Mouse (Mus musculus) cerebellum, postnatal 25 days (tissue): ENCODE data around the gene A830031A19Rik.

Experiments
- DNase-seq, 2 experiments: peaks; one replicate each; pipeline ENCODE4 v3.0.0; 2021; ENCODE audit warnings: mixed read lengths in 2 of 2

The A830031A19Rik gene

DNA sequence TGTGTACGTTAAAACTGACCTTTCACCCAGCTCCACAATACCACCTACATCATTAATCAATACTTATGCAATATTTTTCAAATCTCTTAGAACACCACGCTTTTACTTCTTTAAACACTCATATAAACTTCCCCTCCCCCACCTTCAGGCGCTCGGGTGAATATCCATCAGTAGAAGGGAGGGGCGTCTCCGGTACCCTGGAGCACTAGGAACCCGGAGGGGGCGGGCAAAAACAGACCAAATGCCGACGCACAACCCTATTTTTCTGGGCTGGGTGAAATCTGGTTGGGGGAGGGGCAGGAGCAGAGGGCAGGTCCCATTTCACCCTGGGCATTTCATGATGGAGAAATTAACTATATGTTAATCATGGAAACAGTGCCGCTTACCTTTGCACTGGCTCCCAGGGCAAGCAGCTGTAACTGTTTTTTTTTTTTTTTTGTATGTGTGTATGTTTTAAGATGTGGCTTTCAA lies at the start of gene A830031A19Rik:
A830031A19Rik (minus strand) TSS at position 421 of the 471 bp plus-strand sequence.
- peak in 1 of 2 experiments; percentile 14 for DNase-seq

- DNase-seq = no peak
Observed at GRCm38 (mm10) chr11:24123991-24124390, 49.1 kb upstream of the A830031A19Rik start.

DNA sequence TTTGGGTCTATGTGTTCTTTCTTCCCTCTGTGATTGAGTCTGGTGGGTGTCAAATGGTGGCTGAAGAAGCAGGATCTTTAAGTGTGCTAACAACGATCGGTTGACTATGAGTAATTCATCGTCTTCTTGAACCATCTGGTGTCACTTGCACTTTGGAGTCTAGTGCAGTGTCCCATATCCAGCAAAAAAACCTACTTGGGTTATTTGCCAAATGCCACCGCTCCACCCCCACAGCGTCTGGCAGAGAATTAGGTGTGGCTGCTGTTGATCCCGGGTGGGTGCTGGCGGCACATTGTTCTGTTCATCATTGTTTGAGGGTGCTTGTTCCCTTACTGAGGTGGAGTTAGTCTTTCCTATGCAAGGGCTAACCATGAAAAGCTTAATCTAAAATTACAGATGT lies 48.0 kb upstream of the A830031A19Rik start:
- DNase-seq = no peak

DNA sequence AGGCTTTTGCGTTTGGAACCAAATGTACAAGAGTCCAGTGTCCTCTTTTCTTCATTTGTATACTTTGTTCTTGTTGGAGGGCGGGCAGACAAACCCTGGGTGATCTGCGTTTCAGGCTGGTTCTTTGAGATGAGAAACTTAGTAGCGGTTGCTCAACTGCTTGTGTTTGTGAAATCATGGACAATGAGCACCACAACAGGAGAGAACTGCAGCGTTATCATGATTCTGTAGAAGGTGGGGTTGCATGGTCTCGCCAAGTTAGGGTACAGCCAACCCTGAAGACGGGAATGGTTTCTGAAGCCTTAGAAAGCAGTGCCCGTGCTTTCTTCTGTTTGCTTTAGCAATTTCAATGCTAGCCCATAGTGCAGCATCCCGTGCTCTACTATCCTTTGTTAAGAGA lies 46.3 kb upstream of the A830031A19Rik start:
- no peak for DNase-seq

GRCm38 (mm10) chr11:24116582-24117318 lies 41.9 kb upstream of the A830031A19Rik start:
- DNase-seq = no peak

DNA sequence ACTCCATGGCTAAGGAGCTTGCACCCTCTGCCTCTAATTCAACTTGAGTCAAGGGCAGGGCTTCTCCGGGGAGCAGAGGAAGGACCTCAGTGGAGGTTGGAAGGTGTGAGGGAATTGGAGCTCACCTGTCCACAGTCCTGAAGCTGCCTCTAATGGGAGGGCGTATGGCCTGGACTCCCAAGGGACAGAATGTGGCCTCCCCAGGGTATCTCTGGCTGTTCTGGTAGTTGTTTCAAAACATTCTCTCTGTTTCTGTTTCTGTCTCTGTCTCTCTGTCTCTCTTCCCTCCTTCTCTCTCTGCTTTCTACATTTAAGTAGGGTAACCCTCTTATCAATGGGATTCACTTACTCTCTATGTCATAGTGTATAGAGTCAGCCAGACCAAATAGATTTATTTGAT lies 41.2 kb upstream of the A830031A19Rik start:
- no peak for DNase-seq

DNA sequence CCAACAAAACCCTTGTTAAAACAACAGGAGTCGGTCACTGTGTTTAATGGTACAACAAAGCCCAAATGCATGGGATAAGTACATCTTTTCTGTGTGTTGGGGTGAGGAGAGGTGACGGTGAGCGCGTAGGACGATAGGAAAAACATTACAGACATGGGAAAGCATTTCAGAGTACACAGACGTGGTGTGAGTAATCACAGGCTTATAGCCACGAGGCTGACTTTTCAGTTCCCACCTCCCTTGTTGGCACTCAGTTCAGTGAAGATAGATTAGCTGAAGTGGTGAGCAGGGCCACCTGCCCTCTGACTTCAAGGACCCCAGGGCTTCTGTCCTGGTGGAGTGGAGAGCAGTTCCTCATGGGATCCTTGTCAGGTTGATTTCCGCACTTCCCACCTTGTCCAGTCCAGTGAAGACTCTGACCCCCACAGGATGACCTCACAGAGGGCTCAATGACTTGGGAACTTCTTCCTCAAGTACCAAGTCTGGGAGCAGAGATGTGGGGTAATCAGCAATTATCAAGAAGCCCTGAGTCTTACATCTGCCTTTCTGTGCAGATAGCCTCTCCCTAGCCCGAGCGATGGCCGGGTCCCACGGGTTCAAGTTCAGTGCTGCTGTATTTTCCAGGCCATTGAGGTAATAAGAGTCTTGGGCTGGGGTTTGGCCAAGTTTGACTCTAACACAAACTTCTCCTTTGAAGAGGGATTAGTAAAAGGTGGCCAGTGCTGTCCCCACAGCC lies 40.3 kb upstream of the A830031A19Rik start:
- DNase-seq = no peak

DNA sequence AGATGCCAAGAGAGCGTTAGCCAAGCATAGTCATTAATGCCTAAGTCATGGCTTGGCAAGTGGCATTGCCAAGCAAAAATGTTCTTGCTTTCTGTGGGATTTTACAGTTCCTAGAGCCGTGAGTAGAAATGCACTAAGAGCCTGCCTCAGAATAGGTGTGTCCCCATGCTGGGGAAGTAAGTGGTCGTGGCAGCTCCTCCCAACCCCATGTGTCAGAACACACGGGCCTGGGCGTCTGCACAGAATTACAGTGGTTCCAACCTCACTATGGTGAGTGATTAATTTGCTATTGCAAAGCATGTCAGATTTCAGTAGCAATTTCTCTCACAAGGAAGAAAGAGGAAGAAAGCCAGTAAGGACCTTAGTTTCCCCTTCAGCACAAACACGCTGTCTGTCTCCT lies 36.9 kb upstream of the A830031A19Rik start:
- DNase-seq = no peak

GRCm38 (mm10) chr11:24110113-24110512 lies 35.3 kb upstream of the A830031A19Rik start:
- no peak for DNase-seq

DNA sequence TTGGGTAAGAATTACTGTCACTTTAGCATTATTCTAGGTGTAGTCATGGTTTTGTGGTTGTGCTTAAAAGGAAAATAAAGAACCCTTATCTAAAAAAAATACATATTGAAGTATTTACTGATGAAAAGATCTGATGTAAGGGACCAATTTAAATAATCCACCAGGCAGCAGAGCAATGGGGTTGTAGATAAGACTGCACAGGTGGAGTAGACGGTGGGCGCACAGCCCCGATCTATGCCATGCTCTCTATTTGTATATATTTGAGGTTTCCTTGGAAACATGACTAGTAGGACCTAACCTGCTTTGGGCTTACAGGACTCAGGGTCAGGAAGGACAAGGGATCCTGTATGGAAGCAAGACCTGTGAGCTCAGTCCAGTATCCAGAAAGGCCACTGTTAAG lies 34.5 kb upstream of the A830031A19Rik start:
- no peak for DNase-seq

GRCm38 (mm10) chr11:24108974-24109373 lies 34.1 kb upstream of the A830031A19Rik start:
- no peak for DNase-seq

DNA sequence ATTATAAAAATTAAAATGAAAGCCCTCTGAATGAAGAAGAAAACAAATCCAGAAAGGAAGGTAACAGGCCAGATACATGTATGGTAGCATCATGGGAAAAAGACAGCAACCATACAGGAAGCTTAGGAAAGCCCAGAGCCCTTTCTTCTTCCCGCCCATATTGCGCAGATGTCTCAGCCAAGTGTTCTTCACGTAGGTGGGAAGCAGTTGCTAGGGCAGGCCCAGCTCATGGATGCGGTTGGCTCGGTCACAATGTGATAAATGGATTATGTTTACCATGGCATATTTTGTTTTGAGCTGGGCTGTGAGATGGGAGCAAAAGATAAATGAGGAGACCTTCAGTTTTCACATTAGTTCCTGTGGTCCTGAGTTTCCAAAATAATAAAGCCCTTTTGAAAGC lies 32.6 kb upstream of the A830031A19Rik start:
- no peak for DNase-seq

- no peak for DNase-seq
Observed at GRCm38 (mm10) chr11:24103128-24103742, 28.4 kb upstream of the A830031A19Rik start.

DNA sequence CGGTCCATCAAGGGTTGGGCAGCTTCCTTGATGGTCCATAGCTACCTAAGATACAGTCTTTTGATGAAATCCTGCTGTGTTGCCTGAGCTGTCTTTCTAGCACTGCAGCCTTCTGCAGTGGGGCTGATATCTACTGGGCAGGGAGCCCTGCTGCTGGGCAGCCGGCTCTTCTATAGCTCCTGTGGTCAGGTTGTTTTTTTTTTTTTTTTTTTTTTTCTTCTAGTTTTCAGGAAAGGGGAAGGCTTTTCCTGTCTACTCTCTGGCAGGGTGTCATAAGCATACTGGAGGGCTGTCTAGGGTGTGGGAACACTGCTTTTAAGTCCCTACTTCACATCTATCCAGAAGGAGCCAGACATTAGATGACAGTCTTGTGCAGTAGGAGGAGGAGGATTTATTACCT lies 27.5 kb upstream of the A830031A19Rik start:
- DNase-seq = no peak

DNA sequence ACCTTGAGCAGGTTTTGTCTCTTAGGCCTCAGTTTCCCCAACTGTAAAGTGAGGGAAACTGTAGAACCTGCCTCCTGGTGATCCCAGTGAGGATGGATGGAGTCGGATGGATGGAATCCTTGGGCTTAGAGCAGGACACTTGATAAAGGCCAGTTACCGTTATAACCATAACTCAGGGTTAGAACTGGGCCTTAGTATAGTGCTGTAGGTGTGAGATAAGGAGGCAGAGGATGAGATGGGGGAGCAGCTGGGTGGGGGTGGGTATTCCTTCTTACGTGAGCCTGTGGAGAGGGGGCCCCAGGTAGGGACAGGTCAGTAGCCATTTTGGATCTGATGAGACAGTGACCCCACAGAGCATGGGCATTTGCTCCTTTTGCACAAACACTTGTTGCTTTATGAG lies 26.8 kb upstream of the A830031A19Rik start:
- DNase-seq = no peak

- DNase-seq = no peak
Observed at GRCm38 (mm10) chr11:24100449-24101070, 25.7 kb upstream of the A830031A19Rik start.

DNA sequence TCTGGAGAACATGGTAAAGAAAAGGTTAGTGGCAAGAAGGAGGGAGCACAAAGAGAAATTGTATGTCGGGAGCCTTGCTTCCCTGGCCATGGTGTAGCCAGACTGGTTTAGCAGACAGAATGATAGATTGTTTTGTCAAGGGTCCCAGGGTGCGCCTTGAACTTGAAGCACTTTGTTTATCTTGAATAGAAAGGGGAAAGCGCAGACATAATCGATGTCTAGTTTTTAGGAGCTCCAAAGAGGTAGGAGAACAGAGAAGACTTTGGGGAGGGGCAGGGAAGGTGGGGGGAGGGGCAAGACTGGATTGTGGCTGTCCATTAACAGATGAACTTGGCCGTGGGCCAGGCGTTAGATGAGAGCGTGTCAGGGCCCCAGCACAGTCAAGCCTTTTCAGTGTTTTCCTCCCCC lies 25.0 kb upstream of the A830031A19Rik start:
- DNase-seq = peak in 1 of 2 experiments; percentile 27

DNA sequence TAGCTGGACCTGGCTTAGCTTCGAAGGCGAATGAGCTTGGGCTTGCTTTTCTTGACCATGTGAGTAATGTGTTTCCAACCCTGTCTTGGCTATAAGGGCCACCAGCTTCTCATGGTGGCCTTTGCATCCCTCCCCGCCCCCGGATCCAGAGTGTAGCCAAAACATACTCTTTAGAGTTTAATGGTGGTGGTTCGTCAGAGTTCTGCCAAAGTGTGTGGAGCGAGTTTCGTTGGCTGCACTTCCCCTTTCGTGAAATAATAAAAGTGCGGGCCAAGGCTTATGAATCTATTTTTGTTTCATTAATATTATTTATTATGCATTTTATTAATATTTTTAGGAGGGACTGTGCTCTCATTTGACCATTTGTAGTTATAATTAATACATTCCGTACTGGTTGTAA lies 24.4 kb upstream of the A830031A19Rik start:
- no peak for DNase-seq

DNA sequence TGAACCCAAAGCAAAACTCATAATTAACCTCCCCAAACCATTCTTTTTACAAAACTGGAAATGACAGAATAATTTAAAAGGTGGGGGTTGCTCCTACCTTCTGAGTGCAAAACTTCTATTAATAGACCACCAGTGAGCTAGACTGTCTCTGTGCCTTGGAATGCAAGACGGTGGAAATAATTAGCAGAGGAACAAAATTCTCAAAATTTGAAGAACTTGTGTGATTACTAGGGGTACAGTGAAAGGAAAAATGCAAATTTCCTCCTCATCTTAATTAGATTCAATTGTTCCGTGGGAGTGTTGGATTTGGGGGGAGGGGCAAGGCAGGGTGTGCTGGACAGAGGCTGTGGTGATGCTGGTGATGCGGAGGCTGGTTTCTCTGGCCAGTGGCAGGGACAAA lies 23.8 kb upstream of the A830031A19Rik start:
- DNase-seq = no peak

GRCm38 (mm10) chr11:24098069-24098468 lies 23.2 kb upstream of the A830031A19Rik start:
- no peak for DNase-seq

DNA sequence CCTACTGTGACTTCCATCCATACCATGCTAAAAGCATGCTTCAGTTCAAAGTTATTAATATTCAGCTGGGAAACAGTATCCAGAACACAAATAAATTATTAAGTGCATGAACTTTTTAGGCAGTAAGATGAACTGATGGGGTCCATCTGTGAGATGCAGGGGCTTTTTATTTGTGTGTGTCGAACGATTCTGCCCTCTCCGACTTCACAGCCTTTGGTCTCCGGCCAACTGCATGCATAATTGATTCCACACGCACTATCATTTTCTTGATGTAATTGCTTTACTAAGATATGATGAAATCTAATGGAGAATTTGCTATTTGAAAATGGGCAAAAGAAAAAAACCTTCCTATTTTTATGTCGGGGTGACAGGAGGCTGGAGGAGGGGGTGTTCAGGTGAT lies 22.2 kb upstream of the A830031A19Rik start:
- no peak for DNase-seq

DNA sequence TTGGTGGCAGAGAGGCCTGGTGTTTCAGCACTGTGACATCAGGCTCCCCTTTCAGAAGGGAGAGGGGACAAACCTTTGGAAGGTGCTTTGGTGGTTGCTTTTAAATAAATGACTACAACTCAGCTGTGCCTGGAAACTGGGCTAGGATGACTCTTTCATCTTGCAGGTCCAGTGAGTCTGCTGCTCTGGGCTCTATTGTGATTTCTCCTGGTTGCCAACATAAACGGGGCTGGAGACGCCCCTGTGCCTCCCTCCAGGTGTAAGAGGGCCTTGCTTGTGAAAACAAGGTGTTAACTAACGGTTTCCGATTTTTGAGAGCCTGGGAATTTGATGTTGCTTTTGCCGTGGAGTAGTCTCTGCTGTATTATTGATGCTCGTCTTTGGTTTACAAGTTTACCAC lies 21.6 kb upstream of the A830031A19Rik start:
- DNase-seq = no peak

DNA sequence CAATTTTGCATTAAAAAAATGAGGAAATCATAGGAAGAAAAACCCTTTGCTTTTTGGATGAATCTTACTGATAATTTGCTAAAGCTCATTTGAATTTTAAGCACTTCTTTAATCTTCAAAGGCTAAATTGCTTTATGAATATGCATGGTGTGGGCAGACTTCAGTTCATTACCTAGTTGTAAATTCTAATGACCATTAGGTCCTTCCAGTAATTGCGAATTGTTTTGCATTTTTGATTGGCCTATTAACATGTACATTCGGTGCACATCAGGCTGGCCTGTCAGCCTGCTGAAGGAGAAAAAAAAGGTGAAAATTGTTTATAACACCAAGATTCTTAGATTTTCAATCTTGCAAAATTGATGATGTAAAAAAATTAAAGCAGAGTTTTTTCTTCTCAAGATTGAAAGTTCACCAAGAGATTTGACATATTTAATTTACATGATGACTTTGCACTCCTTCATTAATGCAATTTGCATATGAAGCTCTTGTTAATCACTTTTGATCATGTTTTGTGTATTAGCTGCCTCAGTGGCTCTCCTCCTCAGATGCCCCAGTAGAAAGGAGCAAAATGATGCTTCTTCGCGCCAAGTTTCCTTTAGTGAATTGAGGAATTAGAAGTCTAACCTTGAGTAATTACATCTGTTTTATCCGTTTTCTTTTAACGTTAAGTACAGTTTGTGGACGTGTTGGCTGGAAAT lies 21.0 kb upstream of the A830031A19Rik start:
- DNase-seq = no peak
